Mouse (Mus musculus) embryonic facial prominence, embryonic 13.5 days (tissue): ENCODE results near the gene Cbarp. TPM values are rescaled to one million over a fixed set of nuclear protein-coding genes. Genes with fewer than 3 reads are reported as not detected.
"Not testable (repeated sequence)": the region's sequence is repeated elsewhere in the genome, so short reads cannot be mapped to it uniquely, and the experiment has no call there.

Source experiments
- ATAC-seq: fragments of 200-750 bp; cut with Nextera tagmentation; 2 replicates; pipeline ENCODE4 v1.8.0; 2017; ENCODE audit warnings: low read depth; ENCODE audit not compliant: insufficient number of reproducible peaks, insufficient read depth, low FRiP score, low TSS enrichment
- H3K27ac ChIP-seq: fragments of 300-500 bp; sonication (generic); 2 replicates; pipeline ENCODE4 v1.5.1; 2015; ENCODE audit warnings: moderate library complexity, mild to moderate bottlenecking, inconsistent platforms
- H3K27me3 ChIP-seq: fragments of 300-500 bp; sonication (generic); 2 replicates; pipeline ENCODE4 v1.6.1; 2015; ENCODE audit warnings: mild to moderate bottlenecking, inconsistent platforms
- H3K36me3 ChIP-seq: fragments of 300-500 bp; sonication (generic); 2 replicates; pipeline ENCODE4 v1.6.1; 2015; ENCODE audit warnings: mild to moderate bottlenecking, inconsistent platforms
- H3K4me1 ChIP-seq: fragments of 300-500 bp; sonication (generic); 2 replicates; pipeline ENCODE4 v1.6.1; 2015; ENCODE audit warnings: inconsistent platforms
- H3K4me2 ChIP-seq: fragments of 300-500 bp; sonication (generic); 2 replicates; pipeline ENCODE4 v1.6.1; 2015; ENCODE audit warnings: moderate library complexity, mild to moderate bottlenecking, inconsistent platforms
- H3K4me3 ChIP-seq: fragments of 300-500 bp; sonication (generic); 2 replicates; pipeline ENCODE4 v1.5.1; 2015; ENCODE audit warnings: mild to moderate bottlenecking, inconsistent platforms
- H3K9ac ChIP-seq: fragments of 300-500 bp; sonication (generic); 2 replicates; pipeline ENCODE4 v1.6.1; 2015; ENCODE audit warnings: mild to moderate bottlenecking, inconsistent platforms
- H3K9me3 ChIP-seq: fragments of 300-500 bp; sonication (generic); 2 replicates; pipeline ENCODE4 v1.6.1; 2016; ENCODE audit warnings: inconsistent platforms
- WGBS: fragments of 180-500 bp; shearing (Covaris S2); methylation state at CpG from one replicate; pipeline ENCODE4 v1.1.7; 2015; ENCODE audit warnings: mixed read lengths; 5-methylcytosine and 5-hydroxymethylcytosine counted together
- polyA plus RNA-seq: library from polyadenylated mRNA; unstranded; fragments of >200 nt; fragmentation: Nextera tagmentation; extraction: Ambion mirVana; gene quantifications from 2 replicates; pipeline ENCODE4 v1.2.1, GENCODE M21; 2015

Gene Cbarp
- polyA plus RNA-seq, 1 experiment from 2014 or later, result 9.8 TPM

- no peak for ATAC-seq
- peaks cover 28% of the 10 kb centered on the region for H3K36me3 ChIP-seq
- H3K4me3 ChIP-seq, result peak overlapping the region; percentile 87
- H3K4me1 ChIP-seq, result peaks cover 66% of the 10 kb centered on the region
- WGBS, result 66% methylated on average over 1 of the region's 1 CpGs
- H3K9ac ChIP-seq, result peak overlapping the region; percentile 98
- H3K27me3 ChIP-seq, result no peaks in the 10 kb centered on the region
- no peaks in the 10 kb centered on the region for H3K9me3 ChIP-seq
- peak overlapping the region; percentile 78 for H3K4me2 ChIP-seq
- peak overlapping the region; percentile 99; the same call in 1 of the 2 replicates for H3K27ac ChIP-seq
These were observed 28.4 kb upstream of the Cbarp start for GRCm38 (mm10) chr10:80169070-80169469.

GRCm38 (mm10) chr10:80168038-80168661 is 27.5 kb upstream of the Cbarp start:
- Histone ChIP-seq H3K4me2 (peak overlapping the region; percentile 78), H3K9ac (peak overlapping the region; percentile 98), H3K4me3 (peak overlapping the region; percentile 87), H3K27me3 (no peaks in the 10 kb centered on the region), H3K36me3 (peaks cover 28% of the 10 kb centered on the region), H3K9me3 (no peaks in the 10 kb centered on the region), H3K4me1 (peaks cover 73% of the 10 kb centered on the region), H3K27ac (peak overlapping the region; percentile 99)
- ATAC-seq, result peak; percentile 17
- under 1% methylated on average over 48 of the region's 48 CpGs for WGBS

- Histone ChIP-seq H3K4me1 (peaks cover 75% of the 10 kb centered on the region), H3K4me3 (peak overlapping the region; percentile 87), H3K27me3 (no peaks in the 10 kb centered on the region), H3K36me3 (peaks cover 28% of the 10 kb centered on the region), H3K27ac (peak overlapping the region; percentile 99), H3K9me3 (no peaks in the 10 kb centered on the region), H3K4me2 (peak overlapping the region; percentile 78), H3K9ac (peak overlapping the region; percentile 98)
- peak; percentile 84 for ATAC-seq
- WGBS, result 0% methylated on average over 54 of the region's 55 CpGs
These were observed 26.9 kb upstream of the Cbarp start for GRCm38 (mm10) chr10:80167460-80168037.

- Histone ChIP-seq H3K36me3 (peaks cover 15% of the 10 kb centered on the region), H3K4me3 (peak overlapping the region; percentile 45; the same call in 1 of the 2 replicates), H3K27ac (peak overlapping the region; percentile 63; the same call in 1 of the 2 replicates), H3K4me2 (peak overlapping the region; percentile 93), H3K9ac (peak overlapping the region; percentile 71), H3K4me1 (peaks cover 76% of the 10 kb centered on the region)
- H3K27me3 ChIP-seq, H3K9me3 ChIP-seq, ATAC-seq: not testable (repeated sequence)
- 79% methylated on average over 4 of the region's 4 CpGs for WGBS
These were observed 25.5 kb upstream of the Cbarp start for GRCm38 (mm10) chr10:80166136-80166535.

- no peak for ATAC-seq
- WGBS, result 12% methylated on average over 20 of the region's 20 CpGs
- H3K4me3 ChIP-seq, result peak within 1 kb of the TSS; percentile 45
- H3K4me2 ChIP-seq, result peak within 1 kb of the TSS; percentile 93
- H3K36me3 ChIP-seq, result peaks cover 9% of the 10 kb centered on the region
- no peaks in the 10 kb centered on the region for H3K9me3 ChIP-seq
- H3K27me3 ChIP-seq, result no peaks in the 10 kb centered on the region
- H3K9ac ChIP-seq, result peak within 1 kb of the TSS; percentile 71
- peak within 1 kb of the TSS; percentile 99 for H3K27ac ChIP-seq
- peaks cover 78% of the 10 kb centered on the region for H3K4me1 ChIP-seq
These were observed 24.9 kb upstream of the Cbarp start, which contains the start of gene Cirbp for GRCm38 (mm10) chr10:80165392-80166128. TSS of gene Cirbp (plus strand) at chr10:80165985.

GRCm38 (mm10) chr10:80164998-80165344 is 24.3 kb upstream of the Cbarp start:
- Histone ChIP-seq H3K9ac (peak overlapping the region; percentile 71), H3K36me3 (peaks cover 3% of the 10 kb centered on the region), H3K9me3 (no peaks in the 10 kb centered on the region), H3K27ac (peak overlapping the region; percentile 33; the same call in 1 of the 2 replicates), H3K4me3 (peak overlapping the region; percentile 45), H3K4me1 (peaks cover 79% of the 10 kb centered on the region), H3K27me3 (no peaks in the 10 kb centered on the region), H3K4me2 (peak overlapping the region; percentile 93)
- WGBS, result under 1% methylated on average over 17 of the region's 17 CpGs
- no peak for ATAC-seq

GRCm38 (mm10) chr10:80164161-80164997 is 23.7 kb upstream of the Cbarp start:
- no peak for ATAC-seq
- peak overlapping the region; percentile 39; the same call in 1 of the 2 replicates for H3K27ac ChIP-seq
- H3K4me2 ChIP-seq, result peak overlapping the region; percentile 93
- H3K9ac ChIP-seq, result peak overlapping the region; percentile 71
- no peaks in the 10 kb centered on the region for H3K9me3 ChIP-seq
- peak overlapping the region; percentile 45 for H3K4me3 ChIP-seq
- no peaks in the 10 kb centered on the region for H3K36me3 ChIP-seq
- 8% methylated on average over 44 of the region's 44 CpGs for WGBS
- peaks cover 78% of the 10 kb centered on the region for H3K4me1 ChIP-seq
- H3K27me3 ChIP-seq, result no peaks in the 10 kb centered on the region

GRCm38 (mm10) chr10:80163721-80164120 is 23.1 kb upstream of the Cbarp start:
- 0 out of 2 replicates have a peak overlapping the region, but pooled peaks have one; percentile 39 for H3K27ac ChIP-seq
- no peaks in the 10 kb centered on the region for H3K36me3 ChIP-seq
- peak overlapping the region; percentile 45; the same call in 1 of the 2 replicates for H3K4me3 ChIP-seq
- no peak for ATAC-seq
- WGBS, result 61% methylated on average over 8 of the region's 8 CpGs
- H3K27me3 ChIP-seq, result no peaks in the 10 kb centered on the region
- H3K4me2 ChIP-seq, result peak overlapping the region; percentile 93; the same call in 1 of the 2 replicates
- no peaks in the 10 kb centered on the region for H3K9me3 ChIP-seq
- H3K9ac ChIP-seq, result peak overlapping the region; percentile 71; the same call in 1 of the 2 replicates
- H3K4me1 ChIP-seq, result peaks cover 78% of the 10 kb centered on the region

- Histone ChIP-seq H3K9me3 (no peaks in the 10 kb centered on the region), H3K4me3 (no peak overlapping the region), H3K9ac (0 out of 2 replicates have a peak overlapping the region, but pooled peaks have one; percentile 27), H3K4me1 (peaks cover 83% of the 10 kb centered on the region), H3K27me3 (no peaks in the 10 kb centered on the region), H3K27ac (peak overlapping the region; percentile 95; the same call in 1 of the 2 replicates), H3K4me2 (no peak overlapping the region), H3K36me3 (no peaks in the 10 kb centered on the region)
- WGBS, result 64% methylated on average over 6 of the region's 6 CpGs
- ATAC-seq, result no peak
These were observed 22.2 kb upstream of the Cbarp start for GRCm38 (mm10) chr10:80162716-80163299.

GRCm38 (mm10) chr10:80162243-80162608 is 21.6 kb upstream of the Cbarp start:
- H3K4me1 ChIP-seq, result peaks cover 87% of the 10 kb centered on the region
- H3K4me2 ChIP-seq, result peak overlapping the region; percentile 9; the same call in 1 of the 2 replicates
- WGBS, result 69% methylated on average over 3 of the region's 3 CpGs
- 0 out of 2 replicates have a peak overlapping the region, but pooled peaks have one; percentile 47 for H3K4me3 ChIP-seq
- H3K27me3 ChIP-seq, result no peaks in the 10 kb centered on the region
- H3K9me3 ChIP-seq, result no peaks in the 10 kb centered on the region
- peak overlapping the region; percentile 95 for H3K27ac ChIP-seq
- ATAC-seq, result no peak
- H3K9ac ChIP-seq, result no peak overlapping the region
- H3K36me3 ChIP-seq, result peaks cover 4% of the 10 kb centered on the region
